Mouse (Mus musculus) splenic B cell, adult 2 months (primary cell): ENCODE measurements around the gene Fry.

ENCODE experiments used
- DNase-seq: peaks from one replicate; pipeline ENCODE4 v3.0.0-alpha.2; 2011; ENCODE audit warnings: low read depth, low spot score
- H3K27me3 ChIP-seq: 2 replicates; pipeline ENCODE4 v1.6.1; 2012; ENCODE audit warnings: mild to moderate bottlenecking, low read length, moderate library complexity, mixed read lengths; ENCODE audit not compliant: control insufficient read depth, poor library complexity, insufficient read depth, severe bottlenecking
- H3K36me3 ChIP-seq: 2 replicates; pipeline ENCODE4 v1.6.1; 2012; ENCODE audit warnings: mild to moderate bottlenecking, low read length, moderate library complexity, mixed read lengths; ENCODE audit not compliant: control insufficient read depth, poor library complexity, insufficient read depth, severe bottlenecking

The Fry gene

DNA sequence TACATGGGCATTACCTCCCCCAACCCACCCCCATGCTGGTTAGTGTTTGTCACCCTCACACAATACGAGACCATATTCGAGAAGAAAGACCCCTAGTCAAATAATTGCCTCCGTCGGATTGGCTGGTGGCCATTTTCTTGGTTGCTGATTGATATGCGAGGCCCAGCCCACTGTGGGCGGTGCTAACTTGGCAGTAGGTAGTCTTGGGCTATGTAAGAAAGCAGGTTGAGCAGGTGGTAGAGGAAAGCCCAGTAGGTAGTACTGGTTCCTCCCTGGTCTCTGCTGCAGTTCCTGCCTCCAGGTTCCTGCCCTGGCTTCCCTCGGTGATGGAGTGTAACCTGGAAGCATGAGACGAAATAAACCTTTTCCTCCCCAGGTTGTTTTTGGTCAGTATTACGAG, 153.7 kb downstream of the Fry start:
- DNase-seq: no peak
- H3K36me3 ChIP-seq: no peaks in the 10 kb centered on the region

DNA sequence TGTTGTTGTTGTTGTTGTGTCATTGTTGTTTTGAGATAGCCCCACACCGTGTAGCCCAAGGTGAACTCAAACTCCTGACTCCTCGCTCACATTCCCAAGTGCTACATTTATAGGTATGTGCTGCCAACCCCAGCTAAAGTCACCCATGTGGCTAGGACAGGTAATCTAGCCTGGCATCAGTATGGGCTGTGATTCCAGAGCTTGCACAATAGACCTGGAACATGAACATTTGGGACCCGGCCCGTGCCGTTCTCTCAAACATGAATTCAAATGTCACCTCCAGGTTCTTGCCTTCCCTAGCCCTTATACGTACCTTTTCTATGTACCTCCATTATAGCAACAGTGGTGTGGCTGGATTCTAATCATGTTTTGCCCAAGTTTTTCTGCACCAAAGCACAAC, 156.9 kb downstream of the Fry start:
- DNase-seq: no peak
- Histone ChIP-seq H3K27me3 (no peaks in the 10 kb centered on the region), H3K36me3 (no peaks in the 10 kb centered on the region)

More for the DNA sequence above, 153.7 kb downstream of the Fry start:
- no peaks in the 10 kb centered on the region for H3K27me3 ChIP-seq

DNA sequence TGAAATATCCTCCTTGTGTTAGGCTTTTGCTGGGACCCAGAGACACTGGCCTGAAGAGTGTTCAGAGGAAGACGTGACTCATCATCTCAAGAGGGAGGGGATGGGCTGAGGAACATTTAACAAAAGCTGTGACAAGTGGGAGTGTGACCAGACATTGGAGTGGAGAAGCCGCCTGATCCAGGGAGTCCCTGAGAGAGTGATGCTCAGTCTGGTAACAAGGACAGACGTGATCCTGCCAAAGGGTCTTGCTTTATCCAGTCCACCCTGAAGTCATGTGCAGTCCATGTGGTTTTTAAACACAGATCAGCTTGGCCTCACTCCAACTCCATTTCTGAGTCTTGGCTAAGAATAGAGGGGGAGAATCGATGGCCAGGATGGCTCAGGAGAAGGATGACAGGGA, 158.2 kb downstream of the Fry start:
- no peaks in the 10 kb centered on the region for H3K36me3 ChIP-seq
- no peak for DNase-seq

GRCm38 (mm10) chr5:150279387-150279786, 160.9 kb downstream of the Fry start:
- DNase-seq: no peak

More for the DNA sequence above, 158.2 kb downstream of the Fry start:
- H3K27me3 ChIP-seq: no peaks in the 10 kb centered on the region

GRCm38 (mm10) chr5:150281084-150281483, 162.6 kb downstream of the Fry start:
- no peaks in the 10 kb centered on the region for H3K27me3 ChIP-seq
- DNase-seq: no peak
- no peaks in the 10 kb centered on the region for H3K36me3 ChIP-seq

More at GRCm38 (mm10) chr5:150279387-150279786, 160.9 kb downstream of the Fry start:
- H3K36me3 ChIP-seq: no peaks in the 10 kb centered on the region
- H3K27me3 ChIP-seq: no peaks in the 10 kb centered on the region

- DNase-seq: no peak
- Histone ChIP-seq H3K36me3 (no peaks in the 10 kb centered on the region), H3K27me3 (no peaks in the 10 kb centered on the region)
Observed at GRCm38 (mm10) chr5:150282091-150282490, 163.6 kb downstream of the Fry start.

DNA sequence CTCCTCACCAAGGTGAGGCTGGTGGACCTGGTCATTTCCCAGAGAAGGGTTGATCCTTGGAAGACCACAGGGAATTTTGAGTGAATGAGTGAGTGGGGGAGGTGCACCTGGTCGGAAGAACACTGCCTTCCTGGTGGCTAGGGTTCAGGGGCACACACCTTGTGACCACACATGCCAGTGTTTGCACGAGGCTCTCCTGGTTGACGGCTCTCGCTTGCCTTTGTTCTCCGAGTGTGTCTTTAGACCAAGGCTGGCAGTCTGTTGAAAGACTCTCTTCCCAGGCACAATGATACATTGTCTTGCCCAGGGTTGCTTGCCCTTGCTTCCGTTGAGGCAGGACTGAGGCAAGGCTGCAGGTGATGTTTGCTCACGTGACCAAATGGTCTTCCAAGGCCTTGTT, 169.5 kb downstream of the Fry start:
- H3K36me3 ChIP-seq: no peaks in the 10 kb centered on the region
- no peak for DNase-seq
- no peaks in the 10 kb centered on the region for H3K27me3 ChIP-seq

- Histone ChIP-seq H3K27me3 (no peaks in the 10 kb centered on the region), H3K36me3 (no peaks in the 10 kb centered on the region)
- DNase-seq: peak; percentile 53
Observed at GRCm38 (mm10) chr5:150289611-150290010, 171.2 kb downstream of the Fry start.

DNA sequence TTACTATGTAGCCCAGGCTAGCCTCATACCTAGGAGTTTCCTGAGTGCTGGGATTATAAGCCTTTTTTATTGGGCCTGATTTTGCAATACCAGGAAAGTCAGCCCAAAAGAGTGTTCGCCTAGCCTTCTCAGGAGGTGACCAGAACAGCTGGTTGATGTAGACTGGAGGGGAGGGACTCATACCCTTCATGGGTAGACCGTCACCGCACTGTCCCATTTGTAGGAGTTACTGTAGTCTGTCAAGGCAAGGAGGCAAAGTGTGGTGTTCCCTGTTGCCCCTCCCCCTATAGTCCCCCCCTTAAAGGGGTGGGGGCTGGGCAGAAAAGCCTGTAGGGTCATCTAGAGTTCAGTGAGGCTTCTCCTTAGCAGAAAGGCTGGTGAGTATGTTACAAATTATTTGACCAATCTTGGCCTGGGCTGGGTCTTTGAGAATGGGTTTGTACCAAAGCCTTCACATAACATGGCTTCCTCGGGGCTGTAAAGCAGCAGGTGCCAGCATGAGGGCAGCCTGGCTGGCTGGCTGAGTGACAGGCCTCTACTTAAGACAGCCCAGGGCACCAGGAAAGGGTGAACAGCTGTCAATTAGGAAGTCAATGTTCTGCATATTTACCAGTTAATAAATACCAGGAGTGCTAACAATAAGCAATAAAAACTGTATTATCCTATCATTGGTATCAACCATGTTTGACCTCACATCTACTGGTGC, 172.2 kb downstream of the Fry start:
- Histone ChIP-seq H3K27me3 (no peaks in the 10 kb centered on the region), H3K36me3 (no peaks in the 10 kb centered on the region)

DNA sequence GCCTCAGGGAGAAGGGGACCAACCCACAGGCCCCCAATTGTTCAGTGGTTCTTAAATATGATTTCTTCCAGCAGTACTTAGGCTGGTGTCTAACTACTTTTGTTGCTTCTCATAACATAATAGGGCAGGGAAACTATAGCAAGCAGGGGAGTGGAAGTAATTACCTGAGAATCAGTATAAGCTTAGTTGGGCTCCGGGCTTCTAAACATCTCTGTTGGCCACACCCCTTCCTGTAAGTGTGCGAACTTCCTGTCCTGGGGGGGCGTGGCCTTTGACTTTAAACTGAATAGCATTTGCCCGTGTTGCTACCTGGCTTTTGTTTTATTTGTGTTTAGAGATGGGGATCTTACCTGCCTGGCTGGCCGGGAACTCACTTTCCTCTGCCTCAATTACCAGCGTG, 172.8 kb downstream of the Fry start:
- Histone ChIP-seq H3K36me3 (no peaks in the 10 kb centered on the region; the same call in 1 of the 2 replicates), H3K27me3 (no peaks in the 10 kb centered on the region)
- peak; percentile 48 for DNase-seq

More for the DNA sequence above, 172.2 kb downstream of the Fry start:
- no peak for DNase-seq

DNA sequence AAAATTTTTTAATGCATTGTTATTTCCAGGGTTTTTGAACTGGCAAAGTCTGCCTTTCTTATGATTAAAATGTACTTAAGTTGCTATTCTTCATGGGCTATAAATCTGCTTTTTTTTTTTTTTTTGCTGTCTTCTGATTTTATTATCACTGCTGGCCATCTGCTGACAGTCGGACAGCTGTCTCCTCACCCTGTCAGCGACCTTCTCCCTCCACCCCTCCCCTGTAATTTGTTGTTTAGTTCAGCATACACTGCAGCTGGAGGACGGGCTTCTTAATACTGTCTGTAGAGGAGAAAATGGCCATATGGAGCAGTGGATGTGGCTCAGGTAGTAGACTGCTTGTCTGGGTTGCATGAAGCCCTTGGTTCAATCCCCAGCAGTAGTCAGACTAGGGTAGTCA, 173.7 kb downstream of the Fry start:
- DNase-seq: no peak
- no peaks in the 10 kb centered on the region for H3K27me3 ChIP-seq
- H3K36me3 ChIP-seq: no peaks in the 10 kb centered on the region; the same call in 1 of the 2 replicates

DNA sequence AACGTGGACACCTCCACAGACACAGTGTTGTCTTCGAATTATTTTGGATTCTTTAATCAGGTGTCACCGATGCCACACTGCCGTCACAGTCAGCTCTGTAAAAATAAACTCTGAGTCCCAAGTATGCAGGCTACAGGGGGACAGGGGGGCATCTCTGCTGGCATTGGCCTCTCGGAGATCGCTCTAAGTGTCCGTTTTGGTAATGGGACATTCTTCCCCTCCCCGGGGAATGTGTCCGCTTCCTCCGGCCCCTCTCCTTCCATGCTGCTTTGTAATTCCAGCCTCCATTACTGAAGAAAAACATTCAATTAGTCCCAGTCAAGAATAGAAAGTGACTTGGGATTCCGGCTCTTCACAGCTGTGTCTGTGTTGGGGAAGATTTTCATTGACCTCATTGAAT, 175.9 kb downstream of the Fry start:
- no peak for DNase-seq
- Histone ChIP-seq H3K27me3 (no peaks in the 10 kb centered on the region), H3K36me3 (no peaks in the 10 kb centered on the region; the same call in 1 of the 2 replicates)

GRCm38 (mm10) chr5:150295096-150295495, 176.7 kb downstream of the Fry start:
- Histone ChIP-seq H3K27me3 (no peaks in the 10 kb centered on the region), H3K36me3 (no peaks in the 10 kb centered on the region; the same call in 1 of the 2 replicates)
- no peak for DNase-seq

DNA sequence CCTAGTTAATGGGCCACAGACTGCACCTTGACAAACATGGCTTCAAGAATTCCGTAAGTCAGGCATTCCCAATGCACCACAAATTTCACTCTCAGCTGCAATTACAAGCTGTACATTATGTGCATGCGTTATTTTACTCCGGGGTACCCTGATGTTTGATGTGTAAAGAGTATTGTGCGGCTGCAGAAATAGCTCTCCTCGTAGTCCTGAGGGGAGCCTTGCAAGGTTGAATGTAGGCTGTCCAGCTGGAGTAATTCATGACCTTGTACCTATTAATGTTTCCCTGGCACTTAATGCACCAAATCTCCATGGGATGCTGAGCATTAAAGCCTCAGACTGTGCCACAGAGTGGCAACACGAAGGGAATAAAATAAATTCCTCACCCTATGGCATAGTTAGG, 180.5 kb downstream of the Fry start:
- Histone ChIP-seq H3K36me3 (no peaks in the 10 kb centered on the region; the same call in 1 of the 2 replicates), H3K27me3 (no peaks in the 10 kb centered on the region)
- DNase-seq: no peak

DNA sequence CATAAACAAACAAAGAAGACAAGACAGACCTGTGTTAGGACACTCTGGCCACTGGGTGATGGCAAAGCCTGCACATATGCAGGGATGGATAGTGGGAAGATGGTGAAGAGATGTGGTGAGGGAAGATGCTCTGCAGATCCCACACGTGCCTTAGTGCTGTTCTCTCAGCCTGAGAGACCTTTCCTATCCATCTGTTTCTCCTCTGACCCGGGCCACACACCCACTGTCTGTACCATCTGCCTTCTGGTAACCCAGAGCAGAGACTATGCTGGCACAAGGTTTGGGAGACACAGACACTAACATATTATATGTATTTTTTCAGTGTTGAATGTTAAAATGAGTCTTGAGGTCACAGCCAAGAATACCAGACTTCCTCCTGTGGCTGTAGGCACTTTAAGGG, 183.7 kb downstream of the Fry start:
- H3K27me3 ChIP-seq: no peaks in the 10 kb centered on the region
- no peak for DNase-seq
- H3K36me3 ChIP-seq: no peaks in the 10 kb centered on the region

GRCm38 (mm10) chr5:150302996-150303395, 184.6 kb downstream of the Fry start:
- Histone ChIP-seq H3K36me3 (no peaks in the 10 kb centered on the region), H3K27me3 (no peaks in the 10 kb centered on the region)
- no peak for DNase-seq
